Mouse (Mus musculus) CD4-positive helper T cell, adult 2 months (primary cell): ENCODE results near the gene Spint1.

Experiments used
- DNase-seq: peaks from one replicate; pipeline ENCODE4 v3.0.0-alpha.2; 2012; ENCODE audit warnings: low read depth, missing footprints, low spot score

The Spint1 gene

DNA sequence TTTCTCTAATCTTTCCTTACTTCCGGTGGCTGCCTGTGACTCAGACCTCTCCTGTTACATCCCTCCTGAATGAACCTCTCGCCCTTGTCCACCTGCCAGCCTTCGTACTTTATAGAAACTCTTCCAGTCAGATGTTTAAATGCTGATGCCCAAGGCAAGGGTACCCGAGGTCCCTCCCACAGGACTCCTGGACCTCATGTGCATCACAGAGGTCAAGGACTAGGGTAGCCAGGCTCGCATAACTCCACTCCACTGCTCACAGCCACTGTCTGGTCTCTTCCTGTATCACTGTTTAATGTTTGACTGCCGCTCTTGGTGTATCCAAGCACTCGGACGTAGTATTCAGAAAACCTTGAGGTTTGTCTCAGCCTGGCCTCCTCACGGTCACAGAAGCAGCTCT is 5.4 kb downstream of the Spint1 start:
- no peak for DNase-seq

- no peak for DNase-seq
Measured at GRCm38 (mm10) chr2:119245246-119245645, 8.1 kb downstream of the Spint1 start.

GRCm38 (mm10) chr2:119247904-119248303 is 10.7 kb downstream of the Spint1 start:
- DNase-seq: no peak

DNA sequence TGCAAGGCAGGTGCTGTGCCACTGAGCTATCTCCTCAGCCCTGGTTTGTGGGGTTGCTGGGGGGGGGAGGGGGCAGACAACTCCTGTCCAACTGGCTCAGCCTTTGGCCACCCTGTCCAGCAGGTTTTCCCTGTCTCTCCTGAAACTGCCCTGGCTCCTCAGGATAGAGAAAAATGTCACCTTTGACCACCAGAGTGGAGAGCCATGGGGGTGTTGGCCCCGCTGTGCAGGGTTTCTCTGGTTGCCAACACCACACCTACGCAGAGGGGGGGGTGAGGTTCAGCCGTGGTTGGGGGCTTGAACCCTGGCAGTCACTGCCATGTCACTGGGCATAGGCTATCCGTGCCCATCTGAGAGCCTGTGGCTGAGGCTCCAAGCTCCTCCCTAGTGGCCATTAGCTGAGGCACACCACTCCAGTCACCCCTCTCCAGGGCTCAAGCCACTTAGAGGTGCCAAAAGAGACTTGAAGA is 12.5 kb downstream of the Spint1 start:
- no peak for DNase-seq

GRCm38 (mm10) chr2:119250377-119250776 is 13.2 kb downstream of the Spint1 start:
- DNase-seq: no peak

GRCm38 (mm10) chr2:119250826-119251478 is 13.8 kb downstream of the Spint1 start:
- peak; percentile 84 for DNase-seq

- DNase-seq: no peak
Measured at GRCm38 (mm10) chr2:119254976-119255375, 17.8 kb downstream of the Spint1 start.

DNA sequence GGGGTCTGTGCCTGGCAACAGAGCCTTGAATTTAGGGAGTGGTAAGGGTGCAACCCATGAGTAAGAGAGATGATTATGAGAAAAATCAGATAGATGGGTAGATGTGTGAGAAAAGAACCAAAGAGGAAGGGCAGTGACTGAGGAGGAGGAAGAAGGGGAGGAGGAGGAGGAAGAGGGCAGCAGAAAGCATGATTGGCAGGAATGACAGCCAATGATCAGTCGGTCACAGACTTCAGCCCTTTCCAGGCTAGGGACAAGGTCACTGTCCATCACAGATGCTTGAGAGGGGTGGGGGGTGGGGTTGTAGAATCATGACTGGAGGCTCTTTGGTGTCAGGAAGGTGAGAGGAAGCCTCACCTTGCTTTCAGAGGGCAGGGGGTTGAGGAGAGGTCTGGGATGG is 23.4 kb downstream of the Spint1 start:
- no peak for DNase-seq

DNA sequence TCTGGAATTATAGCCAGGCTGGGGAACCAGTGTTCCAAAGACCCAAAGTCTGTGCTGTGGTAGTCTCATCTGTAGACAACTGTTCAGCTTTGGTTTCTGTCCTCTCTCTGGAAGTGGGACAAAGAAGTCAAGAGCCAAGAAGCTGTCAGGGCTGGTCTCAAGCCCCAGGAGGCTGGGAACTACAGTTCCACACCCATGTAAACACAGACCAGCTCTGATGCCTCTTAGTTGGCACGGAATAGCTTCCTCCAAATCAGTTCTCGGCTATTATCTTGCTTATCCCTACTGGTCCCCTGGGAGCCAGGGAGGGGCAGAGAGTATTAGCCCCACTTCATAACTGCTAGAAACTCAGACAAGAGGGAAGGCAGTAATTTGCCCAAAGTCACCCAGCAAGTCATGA is 24.2 kb downstream of the Spint1 start:
- DNase-seq: no peak

GRCm38 (mm10) chr2:119262978-119263377 is 25.8 kb downstream of the Spint1 start:
- DNase-seq: no peak

GRCm38 (mm10) chr2:119263813-119264212 is 26.7 kb downstream of the Spint1 start:
- DNase-seq: no peak

- DNase-seq: no peak
Measured at GRCm38 (mm10) chr2:119270286-119270642, 33.1 kb downstream of the Spint1 start.

GRCm38 (mm10) chr2:119270643-119271331 is 33.6 kb downstream of the Spint1 start, which contains the start of gene Rhov:
Rhov (minus strand) TSS chr2:119271272.
- peak; percentile 69 for DNase-seq

GRCm38 (mm10) chr2:119274126-119274525 is 37.0 kb downstream of the Spint1 start:
- no peak for DNase-seq

- no peak for DNase-seq
Measured at GRCm38 (mm10) chr2:119276926-119277325, 39.8 kb downstream of the Spint1 start.

- DNase-seq: no peak
Measured at GRCm38 (mm10) chr2:119277810-119278209, 40.6 kb downstream of the Spint1 start.

DNA sequence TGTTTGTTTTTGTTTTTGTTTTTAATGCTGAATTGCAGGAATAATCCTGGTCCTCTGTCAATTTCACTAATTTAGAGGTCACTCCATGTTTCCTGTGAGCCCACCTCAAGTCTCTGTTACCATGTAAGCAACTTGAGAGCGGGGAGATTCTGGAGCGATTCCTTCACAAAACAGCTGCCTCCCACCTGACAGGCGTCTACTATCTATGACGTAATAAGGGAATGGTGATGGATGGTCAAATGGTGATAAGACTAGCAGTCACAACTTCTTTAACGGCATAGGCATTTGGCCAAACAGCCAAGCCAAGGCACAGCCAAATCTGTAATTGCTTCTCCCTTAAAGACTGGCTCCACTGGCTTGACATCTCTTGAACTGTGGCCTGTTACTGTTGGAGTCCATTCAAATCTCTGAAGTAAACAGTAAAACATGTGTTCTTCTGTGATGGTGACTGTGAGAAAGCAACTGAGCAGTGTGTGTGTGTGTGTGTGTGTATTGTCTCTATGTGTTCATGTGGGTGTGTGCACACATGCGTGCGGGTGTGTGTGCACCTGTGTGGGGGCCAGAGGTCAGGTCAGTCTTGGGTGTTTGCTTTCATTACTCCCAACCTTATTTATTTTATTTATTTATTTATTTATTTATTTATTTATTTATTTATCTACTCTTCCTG is 44.9 kb downstream of the Spint1 start:
- no peak for DNase-seq

- DNase-seq: no peak
Measured at GRCm38 (mm10) chr2:119287372-119287771, 50.2 kb downstream of the Spint1 start.

DNA sequence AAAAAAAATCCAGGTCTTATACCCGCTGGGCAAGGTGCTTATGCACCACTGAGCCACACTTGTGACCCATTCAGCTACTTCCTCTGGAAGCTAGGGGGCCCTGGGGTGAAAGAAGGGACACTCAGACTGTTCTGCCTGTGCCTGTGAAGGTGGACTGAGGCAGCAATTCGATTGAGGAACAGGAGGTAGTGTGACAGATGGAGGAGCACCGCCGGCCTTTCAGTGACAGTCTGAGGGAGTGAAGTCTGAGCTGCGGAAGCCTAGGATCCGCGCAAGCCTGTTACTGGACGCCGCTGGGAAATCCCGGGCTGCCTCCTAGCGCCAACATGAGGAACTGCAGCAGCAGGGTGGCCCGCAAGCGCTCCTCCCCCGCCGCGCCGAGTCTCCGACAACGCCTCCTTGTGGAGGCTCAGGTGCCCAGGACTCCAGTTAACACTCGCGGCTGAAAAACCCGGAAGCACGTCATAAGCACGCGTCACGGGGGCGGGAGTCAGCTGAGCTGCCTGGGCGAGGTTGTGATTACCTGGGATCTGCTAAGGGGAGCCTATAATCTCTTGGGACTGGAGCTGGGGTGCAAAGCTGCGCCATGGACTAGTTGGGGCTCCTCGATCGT is 51.2 kb downstream of the Spint1 start, which contains the start of gene Vps18:
Gene Vps18 (plus strand): TSS at position 471 of the 613 bp plus-strand sequence.
- DNase-seq: peak; percentile 98

- no peak for DNase-seq
Measured at GRCm38 (mm10) chr2:119289014-119289416, 51.9 kb downstream of the Spint1 start.

DNA sequence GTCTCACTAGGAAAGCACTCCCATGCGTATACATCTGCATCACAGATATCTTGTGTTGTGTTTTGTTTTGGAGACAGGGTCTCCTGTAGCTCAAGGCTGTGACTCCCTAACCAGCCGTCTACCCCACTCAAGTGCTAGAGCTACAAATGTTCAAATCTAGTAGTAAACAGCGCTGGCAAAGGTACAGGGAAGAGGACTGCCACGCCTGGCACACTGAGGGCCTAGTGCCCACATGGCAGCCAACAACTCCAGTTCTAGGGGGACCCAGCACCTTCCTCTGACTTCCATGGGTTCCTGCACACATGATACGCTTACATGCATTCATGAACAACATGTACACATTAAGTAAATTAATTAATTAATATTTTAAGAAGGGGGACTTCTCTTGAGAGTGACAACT is 55.1 kb downstream of the Spint1 start:
- DNase-seq: no peak

DNA sequence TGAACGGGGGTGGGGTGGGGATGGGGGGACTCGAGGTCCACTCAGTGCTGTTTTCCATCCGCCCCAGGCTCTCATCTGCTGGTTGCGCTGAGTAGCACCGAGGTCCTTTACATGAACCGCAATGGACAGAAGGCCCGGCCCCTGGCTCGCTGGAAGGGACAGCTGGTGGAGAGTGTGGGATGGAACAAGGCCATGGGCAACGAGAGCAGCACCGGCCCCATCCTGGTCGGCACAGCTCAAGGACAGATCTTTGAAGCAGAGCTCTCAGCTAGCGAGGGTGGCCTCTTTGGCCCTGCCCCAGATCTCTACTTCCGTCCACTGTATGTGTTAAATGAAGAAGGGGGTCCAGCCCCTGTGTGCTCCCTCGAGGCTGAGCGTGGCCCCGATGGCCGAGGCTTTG is 55.7 kb downstream of the Spint1 start:
- DNase-seq: no peak
